Mouse (Mus musculus): ENCODE results near the gene Dqx1.

DNA sequence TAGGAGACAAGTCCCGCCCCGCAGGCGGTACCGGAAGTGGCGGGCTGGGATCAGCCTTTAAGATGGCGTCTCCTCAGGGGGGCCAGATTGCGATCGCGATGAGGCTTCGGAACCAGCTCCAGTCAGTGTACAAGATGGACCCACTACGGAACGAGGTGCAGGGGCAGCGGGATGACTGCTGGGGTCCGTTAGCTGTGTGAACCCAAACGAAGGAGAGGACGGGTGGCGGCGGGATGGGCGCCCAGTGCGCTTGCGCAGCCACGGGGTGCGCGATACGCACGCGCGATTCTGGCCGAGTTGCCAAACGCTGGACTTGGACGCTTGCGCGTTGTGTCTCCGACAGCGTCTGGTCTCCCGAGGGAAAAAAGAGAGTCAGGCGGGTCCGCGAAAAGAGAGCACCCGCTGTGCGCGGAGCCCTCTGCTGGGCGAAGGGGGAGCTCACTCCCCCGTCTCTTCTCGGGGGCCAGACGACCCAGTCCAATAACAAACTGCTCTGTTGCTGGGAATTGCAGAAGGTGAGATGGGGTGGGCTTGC lies 20.7 kb downstream of the Dqx1 start:
- TF ChIP-seq POLR2A (IDR thresholded peaks at IDR 0.05; ENCODE audit: control insufficient read depth, low read depth, low read length) (peak; percentile 53; the same call in 1 of the 2 replicates), CTCF (IDR thresholded peaks at IDR 0.05; ENCODE audit: control insufficient read depth, insufficient read depth, insufficient replicate concordance, low read depth, low read length) (0 out of 2 replicates have a peak, but pooled peaks have one; percentile 7)
